Mouse (Mus musculus): ENCODE results near the gene Nisch.

The Nisch gene

DNA sequence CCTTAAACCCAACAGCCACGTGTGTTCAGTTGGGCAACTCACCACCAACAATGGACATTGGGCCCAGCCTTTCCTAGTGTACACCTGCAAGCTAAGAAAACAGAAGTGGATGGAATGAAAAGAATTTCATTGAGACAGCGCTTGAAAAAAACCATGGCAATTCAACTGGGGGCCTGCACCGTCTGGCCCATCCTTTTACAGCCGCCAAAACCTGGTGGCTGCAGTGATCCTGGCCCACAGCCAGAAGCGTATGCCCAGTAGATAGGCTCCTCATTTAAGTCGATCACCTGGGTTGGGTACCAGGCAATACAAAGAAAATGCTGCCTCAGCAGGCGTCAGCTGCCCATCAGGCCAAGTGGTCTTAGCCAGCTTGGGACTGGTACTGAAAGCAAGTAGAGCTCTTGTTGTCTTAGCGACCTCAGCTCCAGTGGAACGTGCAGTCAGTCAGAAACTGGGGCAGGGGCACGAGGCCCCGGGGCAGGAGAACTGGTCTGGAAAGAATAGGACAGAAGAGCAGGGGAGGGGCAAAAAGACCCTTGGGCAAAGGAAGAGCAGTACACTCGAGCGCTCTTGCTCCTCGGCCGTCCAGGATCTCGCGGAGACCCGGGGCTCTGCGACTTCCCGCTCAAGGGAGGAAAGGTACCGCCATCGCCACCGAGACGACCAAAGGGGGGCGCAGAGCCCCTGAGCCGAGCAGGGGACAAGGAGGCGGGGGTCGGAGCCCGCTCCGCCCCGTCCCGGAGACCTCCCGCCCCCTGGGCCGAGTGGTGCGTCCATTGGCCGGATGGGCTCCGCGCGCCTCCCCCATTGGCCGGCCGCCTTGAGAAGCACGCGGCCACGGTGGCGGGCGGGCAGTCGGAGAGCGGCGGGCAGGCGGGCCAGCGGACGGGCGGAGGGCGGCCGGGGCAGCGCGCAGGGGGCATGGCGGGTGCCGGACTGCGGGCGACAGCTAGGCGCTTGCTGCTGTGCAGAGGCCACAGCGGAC lies 86.2 kb downstream of the Nisch start, which contains the start of gene Nt5dc2:
Gene Nt5dc2 (plus strand): TSS at position 818 of the 985 bp plus-strand sequence.
- peak; percentile 80 for DNase-seq (ENCODE audit: low spot score)

DNA sequence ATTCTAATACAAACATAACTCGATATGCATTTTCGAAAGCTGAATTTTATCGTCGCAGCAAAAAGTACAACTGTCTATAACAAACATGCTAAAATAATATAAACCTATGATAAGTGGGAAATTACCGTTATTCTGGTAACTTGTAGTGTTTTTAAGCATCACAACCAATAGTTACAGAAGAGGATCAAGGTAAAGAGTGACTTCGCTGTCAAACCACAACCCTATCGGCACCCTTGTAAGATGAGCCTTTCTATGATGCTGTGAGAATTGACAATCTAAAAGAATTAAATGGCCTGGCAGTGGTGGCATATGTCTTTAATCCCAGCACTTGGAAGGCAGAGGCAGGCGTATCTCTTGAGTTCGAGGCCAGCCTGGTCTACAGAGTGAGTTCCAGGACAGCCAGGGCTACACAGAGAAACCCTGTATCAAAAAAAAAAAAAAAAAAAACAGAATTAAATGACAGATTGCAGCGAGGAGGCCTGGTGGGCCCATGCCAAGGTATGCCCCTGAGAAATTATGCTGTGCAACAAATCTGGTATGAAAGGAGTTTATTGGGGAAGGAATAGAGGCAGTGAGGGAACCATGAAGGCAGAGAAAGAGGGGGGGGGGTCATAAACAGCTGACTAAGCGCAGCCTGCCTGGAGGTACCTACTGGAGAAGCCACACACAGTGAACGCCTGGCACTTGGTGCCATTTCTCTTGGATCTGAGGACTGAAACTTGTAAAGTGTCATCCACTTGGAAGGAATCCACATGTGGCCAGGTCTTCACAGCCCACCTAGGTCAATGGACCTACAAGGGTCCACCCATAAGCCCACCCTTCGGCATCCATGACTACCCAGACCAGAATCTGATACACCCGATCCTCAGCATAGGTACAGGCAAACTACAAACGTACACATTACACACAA lies 87.2 kb downstream of the Nisch start:
- no peak for DNase-seq (ENCODE audit: low spot score)

DNA sequence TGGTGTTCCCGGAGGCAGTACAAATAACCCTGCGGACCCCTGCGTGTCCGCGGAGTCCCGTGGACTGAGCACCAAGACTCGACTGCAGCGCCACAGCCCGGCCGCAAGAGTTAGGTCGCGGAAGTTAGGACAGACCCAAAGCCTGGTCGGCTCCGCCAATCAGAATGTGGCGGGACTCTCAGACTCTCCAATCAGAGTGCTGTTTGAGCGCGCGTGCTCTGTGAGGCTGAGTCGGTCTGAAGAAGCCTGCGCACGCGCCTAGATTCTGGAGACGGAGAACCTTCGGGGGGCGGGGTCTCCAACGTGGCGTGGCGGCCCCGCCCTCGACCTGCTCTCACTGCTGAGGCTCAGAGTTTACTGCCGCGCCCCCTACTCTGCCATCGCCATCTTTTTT lies 87.9 kb downstream of the Nisch start, which contains the start of gene Smim4:
Gene Smim4 (minus strand): TSS at position 131 of the 394 bp plus-strand sequence.
- peak; percentile 89 for DNase-seq (ENCODE audit: low spot score)

DNA sequence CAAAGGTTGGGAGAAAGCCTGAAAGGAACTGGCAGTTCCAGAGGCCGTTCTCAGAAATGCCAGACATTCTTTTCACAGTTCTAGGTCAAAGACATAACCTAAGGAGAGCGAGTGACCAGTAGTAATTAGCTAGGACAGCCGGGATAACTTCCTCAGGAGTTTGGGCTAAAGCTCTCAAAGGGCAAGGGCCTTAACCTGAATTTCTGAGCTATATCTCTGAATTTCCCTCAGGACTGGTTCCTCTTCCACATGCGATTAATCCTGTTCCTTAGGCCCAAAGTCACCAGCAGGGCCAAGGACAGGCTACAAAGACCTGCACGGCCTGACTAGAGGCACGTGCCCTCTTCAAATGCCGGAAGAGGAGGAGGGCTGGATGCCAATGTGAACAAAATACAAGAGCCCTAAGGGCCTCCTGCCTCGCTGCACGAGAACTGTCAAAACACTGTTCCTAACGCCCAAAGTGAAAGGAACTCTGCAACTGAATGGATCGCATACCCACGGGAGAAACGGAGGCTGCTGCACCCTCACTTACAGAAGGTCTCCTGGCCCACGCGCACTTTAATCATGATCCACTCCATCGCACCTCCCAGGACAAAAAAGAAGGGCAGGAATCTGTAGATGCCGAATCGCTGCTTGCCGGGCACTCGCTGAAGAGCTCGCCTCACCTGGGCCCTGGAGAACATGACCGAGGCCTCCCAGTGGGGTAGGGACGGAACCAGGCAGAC lies 88.5 kb downstream of the Nisch start:
- DNase-seq (ENCODE audit: low spot score): no peak

DNA sequence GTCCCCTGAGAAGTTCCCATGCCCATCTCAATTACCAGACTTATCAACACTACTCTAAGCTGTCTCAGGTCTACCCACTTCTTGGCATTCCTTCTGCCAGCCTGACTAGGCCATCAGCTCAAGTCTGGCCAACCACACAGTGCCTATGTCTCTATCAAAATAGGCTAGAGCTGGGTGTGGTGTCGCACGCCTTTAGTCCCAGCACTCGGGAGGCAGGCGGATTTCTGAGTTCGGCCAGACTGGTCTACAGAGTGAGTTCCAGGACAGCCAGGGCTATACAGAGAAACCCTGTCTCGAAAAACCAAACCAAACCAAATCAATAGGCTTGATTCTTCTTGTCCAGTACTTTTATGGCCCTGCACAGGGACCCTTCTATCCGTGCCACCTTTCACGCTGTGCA lies 89.9 kb downstream of the Nisch start:
- no peak for DNase-seq (ENCODE audit: low spot score)

DNA sequence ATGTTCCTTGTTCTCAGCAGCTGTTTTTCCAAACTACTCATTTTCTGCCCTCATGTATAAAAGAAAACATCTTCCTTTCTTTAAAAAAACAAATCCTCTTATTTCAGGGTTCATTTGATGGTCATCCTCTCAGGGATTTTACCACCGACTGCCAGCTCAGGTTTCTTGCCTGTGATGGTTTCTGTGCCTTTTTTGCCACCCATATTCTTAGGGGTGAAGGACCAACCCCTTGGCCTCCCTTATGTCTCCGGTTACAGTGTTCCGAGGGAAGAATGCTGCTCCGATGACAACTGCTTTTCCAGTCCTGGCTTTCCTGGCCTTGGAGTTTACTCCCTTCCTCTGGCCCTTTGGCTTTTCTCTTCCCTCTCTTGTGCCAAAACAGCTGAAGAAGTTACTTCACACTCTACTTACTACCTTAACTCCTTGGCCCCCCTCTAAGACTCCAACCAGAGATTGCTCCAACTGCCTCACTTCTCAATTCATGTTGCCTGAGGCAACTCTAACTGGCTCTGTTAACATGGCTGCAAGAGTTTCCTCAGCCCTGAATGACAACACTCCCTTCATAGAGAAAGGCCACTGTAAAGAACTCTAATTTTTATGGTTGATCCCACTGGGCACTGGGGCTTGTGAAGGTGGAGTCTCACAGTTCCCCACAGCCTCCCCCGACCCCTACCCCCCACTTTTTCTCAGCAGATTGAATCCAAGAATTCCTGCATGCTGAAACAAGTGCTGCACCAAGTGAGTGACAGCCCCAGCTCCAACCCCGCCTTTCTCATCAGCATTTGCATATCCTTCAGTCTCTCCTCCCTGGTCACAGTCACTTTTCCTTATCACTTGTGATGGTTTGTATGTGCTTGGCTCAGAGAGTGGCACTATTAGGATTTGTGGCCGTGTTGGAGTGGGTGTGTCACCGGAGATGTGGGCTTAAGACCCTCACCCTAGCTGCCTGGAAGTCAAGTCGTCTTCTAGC lies 91.4 kb downstream of the Nisch start:
- no peak for DNase-seq (ENCODE audit: low spot score)
